Mouse (Mus musculus) kidney, postnatal 10 days (tissue): ENCODE results near the gene Vmn2r84.
"Not testable (repeated sequence)": the region's sequence is repeated elsewhere in the genome, so short reads cannot be mapped to it uniquely, and the experiment has no call there.

Experiments used
- DNase-seq: peaks from one replicate; pipeline ENCODE4 v3.0.0; 2021; ENCODE audit warnings: mixed read lengths

Gene Vmn2r84

GRCm38 (mm10) chr10:130394232-130394631, at the start of gene Vmn2r84:
Vmn2r84 (minus strand) TSS chr10:130394332.
- DNase-seq, result no peak

- DNase-seq, result not testable (repeated sequence)
Measured at GRCm38 (mm10) chr10:130434185-130434898, 40.2 kb upstream of the Vmn2r84 start.

GRCm38 (mm10) chr10:130429603-130430002, 35.5 kb upstream of the Vmn2r84 start, which contains the start of gene Vmn2r85:
Vmn2r85 (minus strand) TSS chr10:130429703.
- not testable (repeated sequence) for DNase-seq

- DNase-seq, result not testable (repeated sequence)
Measured at GRCm38 (mm10) chr10:130422368-130422767, 28.2 kb upstream of the Vmn2r84 start.

- no peak for DNase-seq
Measured at GRCm38 (mm10) chr10:130420401-130420800, 26.3 kb upstream of the Vmn2r84 start.

GRCm38 (mm10) chr10:130419954-130420353, 25.8 kb upstream of the Vmn2r84 start:
- not testable (repeated sequence) for DNase-seq

- not testable (repeated sequence) for DNase-seq
Measured at GRCm38 (mm10) chr10:130416352-130416751, 22.2 kb upstream of the Vmn2r84 start.

- not testable (repeated sequence) for DNase-seq
Measured at GRCm38 (mm10) chr10:130412167-130412698, 18.1 kb upstream of the Vmn2r84 start.

- DNase-seq, result no peak
Measured at GRCm38 (mm10) chr10:130375145-130375544, 19.0 kb downstream of the Vmn2r84 start.

- DNase-seq, result no peak
Measured at GRCm38 (mm10) chr10:130372491-130373173, 21.5 kb downstream of the Vmn2r84 start.

GRCm38 (mm10) chr10:130371644-130372043, 22.5 kb downstream of the Vmn2r84 start:
- no peak for DNase-seq

GRCm38 (mm10) chr10:130370005-130370682, 24.0 kb downstream of the Vmn2r84 start:
- no peak for DNase-seq

GRCm38 (mm10) chr10:130368384-130368783, 25.7 kb downstream of the Vmn2r84 start:
- no peak for DNase-seq

- DNase-seq, result no peak
Measured at GRCm38 (mm10) chr10:130364766-130365165, 29.4 kb downstream of the Vmn2r84 start.

GRCm38 (mm10) chr10:130363438-130364164, 30.5 kb downstream of the Vmn2r84 start:
- no peak for DNase-seq

GRCm38 (mm10) chr10:130344056-130344455, 50.1 kb downstream of the Vmn2r84 start:
- DNase-seq, result no peak

- not testable (repeated sequence) for DNase-seq
Measured at GRCm38 (mm10) chr10:130340050-130340449, 54.1 kb downstream of the Vmn2r84 start.

- no peak for DNase-seq
Measured at GRCm38 (mm10) chr10:130337581-130337980, 56.6 kb downstream of the Vmn2r84 start.

- no peak for DNase-seq
Measured at GRCm38 (mm10) chr10:130336385-130336784, 57.7 kb downstream of the Vmn2r84 start.

- no peak for DNase-seq
Measured at GRCm38 (mm10) chr10:130330711-130331110, 63.4 kb downstream of the Vmn2r84 start.
